Mouse (Mus musculus): ENCODE data around the gene Ppp1r3f.

Gene Ppp1r3f

DNA sequence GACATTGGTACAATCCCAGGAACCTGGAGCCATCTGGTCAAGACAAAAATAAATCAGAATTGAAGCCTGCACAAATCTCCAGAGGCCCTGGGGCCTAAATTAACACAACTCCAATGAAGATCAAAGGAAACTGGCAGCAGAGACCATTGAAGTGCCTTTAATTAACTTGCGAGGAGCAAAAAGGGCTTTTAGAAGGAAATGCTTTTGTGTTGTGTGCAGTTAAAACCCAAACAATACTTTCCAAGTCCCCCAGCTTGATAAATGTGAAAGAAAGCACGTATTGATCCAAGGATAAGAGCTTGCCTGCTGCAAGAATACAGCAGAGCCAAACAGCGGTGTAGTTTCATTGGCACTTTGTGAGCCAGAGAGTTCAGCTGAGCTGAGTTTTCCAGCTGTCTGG is 49.1 kb downstream of the Ppp1r3f start:
- DNase-seq = no peak

Measured in kidney, adult 11 months (tissue).